Mouse (Mus musculus) liver, postnatal 0 days (tissue): Measurements from ENCODE around the gene Ypel3. TPM values are rescaled to one million over a fixed set of nuclear protein-coding genes. Genes with fewer than 3 reads are reported as not detected.
A peak's percentile ranks its signal among the peaks of the same experiment; 100 is the strongest.
"Not testable (repeated sequence)": the region's sequence is repeated elsewhere in the genome, so short reads cannot be mapped to it uniquely, and the experiment has no call there.

Experiments used
- ATAC-seq: fragments of 200-750 bp; cut with Nextera tagmentation; 2 replicates; pipeline ENCODE4 v1.8.0; 2017; ENCODE audit warnings: mild to moderate bottlenecking, moderate library complexity
- DNase-seq: peaks from one replicate; pipeline ENCODE4 v3.0.0-alpha.2; 2016
- H3K27ac ChIP-seq: fragments of 300-500 bp; sonication (generic); 2 replicates; pipeline ENCODE4 v1.5.1; 2014; ENCODE audit warnings: antibody characterized with exemption, moderate library complexity, mild to moderate bottlenecking, low read depth
- H3K27me3 ChIP-seq: fragments of 300-500 bp; sonication (generic); 2 replicates; pipeline ENCODE4 v1.6.1; 2014; ENCODE audit warnings: low read length, control low read depth, mixed read lengths; ENCODE audit not compliant: insufficient read depth
- H3K36me3 ChIP-seq: fragments of 300-500 bp; sonication (generic); replicated peaks from 2 replicates; pipeline ENCODE4 v1.6.1; 2014; ENCODE audit warnings: mild to moderate bottlenecking, control low read depth, low read length, moderate library complexity, mixed read lengths; ENCODE audit not compliant: insufficient read depth
- H3K4me1 ChIP-seq: fragments of 300-500 bp; sonication (generic); 2 replicates; pipeline ENCODE4 v1.6.1; 2014; ENCODE audit warnings: antibody characterized with exemption, mild to moderate bottlenecking, control low read depth; ENCODE audit not compliant: insufficient read depth
- H3K4me2 ChIP-seq: fragments of 300-500 bp; sonication (generic); 2 replicates; pipeline ENCODE4 v1.6.1; 2014; ENCODE audit warnings: low read depth, mild to moderate bottlenecking, low read length, moderate library complexity, mixed read lengths
- H3K4me3 ChIP-seq: fragments of 300-500 bp; sonication (generic); 2 replicates; pipeline ENCODE4 v1.5.1; 2014; ENCODE audit warnings: low read depth, low read length
- H3K9ac ChIP-seq: fragments of 300-500 bp; sonication (generic); replicated peaks from 2 replicates; pipeline ENCODE4 v1.6.1; 2014; ENCODE audit warnings: mild to moderate bottlenecking, moderate library complexity
- H3K9me3 ChIP-seq: fragments of 300-500 bp; sonication (generic); 2 replicates; pipeline ENCODE4 v1.6.1; 2016; ENCODE audit warnings: mild to moderate bottlenecking, control low read depth, low read length, mixed read lengths
- CTCF ChIP-seq: sonication (generic); IDR thresholded peaks from 2 replicates; pipeline ENCODE4 v1.5.1; 2016; ENCODE audit warnings: antibody characterized with exemption, low read depth
- EP300 ChIP-seq: IDR thresholded peaks from 2 replicates; pipeline ENCODE4 v1.6.1; 2016; ENCODE audit warnings: antibody characterized with exemption, low read depth, mild to moderate bottlenecking
- WGBS: fragments of 180-500 bp; shearing (Covaris S2); extraction: QIAGEN DNeasy Blood & Tissue Kit; methylation state at CpG from one replicate; pipeline ENCODE4 v1.1.7; 2014; ENCODE audit not compliant: insufficient replicate concordance; 5-methylcytosine and 5-hydroxymethylcytosine counted together
- polyA plus RNA-seq: library from polyadenylated mRNA; unstranded; fragments of >200 nt; fragmentation: Nextera tagmentation; extraction: Ambion mirVana; gene quantifications from 2 replicates; pipeline ENCODE4 v1.2.1, GENCODE M21; 2015

Gene Ypel3
- 65.0 and 74.7 TPM in 2 replicates for polyA plus RNA-seq

- Histone ChIP-seq H3K4me2 (peak within 1 kb of the TSS; percentile 94), H3K4me3 (peak within 1 kb of the TSS; percentile 89), H3K4me1 (peaks cover 48% of the 10 kb centered on the region), H3K27ac (peak within 1 kb of the TSS; percentile 96), H3K27me3 (no peaks in the 10 kb centered on the region), H3K9ac (peak within 1 kb of the TSS; percentile 99), H3K9me3 (no peaks in the 10 kb centered on the region), H3K36me3 (peaks cover 14% of the 10 kb centered on the region)
- ATAC-seq, result peak; percentile 93
- TF ChIP-seq EP300 (peak; percentile 38; the same call in 1 of the 2 replicates), CTCF (no peak; the same call in 1 of the 2 replicates)
- WGBS, result under 1% methylated on average over 35 of the region's 37 CpGs
- DNase-seq, result peak; percentile 97
Measured at GRCm38 (mm10) chr7:126776598-126777057, at the start of gene Ypel3. Gene Ypel3 (plus strand): TSS chr7:126776955.

GRCm38 (mm10) chr7:126730256-126730789 lies 46.4 kb upstream of the Ypel3 start:
- not testable (repeated sequence) for H3K27ac ChIP-seq, ATAC-seq, H3K9me3 ChIP-seq, H3K4me1 ChIP-seq, H3K27me3 ChIP-seq, H3K4me2 ChIP-seq, DNase-seq, H3K9ac ChIP-seq, H3K4me3 ChIP-seq, H3K36me3 ChIP-seq
- WGBS, result 58% methylated on average over 4 of the region's 4 CpGs

- DNase-seq (no peak), ATAC-seq (0 out of 2 replicates have a peak, but pooled peaks have one; percentile 23)
- no peak overlapping the region for H3K4me3 ChIP-seq
- TF ChIP-seq CTCF (no peak), EP300 (no peak)
- H3K27me3 ChIP-seq, result no peaks in the 10 kb centered on the region
- peaks cover 2% of the 10 kb centered on the region; the same call in 1 of the 2 replicates for H3K4me1 ChIP-seq
- no peak overlapping the region for H3K27ac ChIP-seq
- 60% methylated on average over 8 of the region's 8 CpGs for WGBS
- no peak overlapping the region for H3K9ac ChIP-seq
- H3K4me2 ChIP-seq, result no peak overlapping the region
- no peaks in the 10 kb centered on the region for H3K9me3 ChIP-seq
- H3K36me3 ChIP-seq, result no peaks in the 10 kb centered on the region
Measured at GRCm38 (mm10) chr7:126736122-126736521, 40.6 kb upstream of the Ypel3 start.

GRCm38 (mm10) chr7:126739551-126739950 lies 37.2 kb upstream of the Ypel3 start:
- Histone ChIP-seq H3K9me3 (no peaks in the 10 kb centered on the region), H3K4me1 (peaks cover 2% of the 10 kb centered on the region; the same call in 1 of the 2 replicates), H3K27me3 (no peaks in the 10 kb centered on the region), H3K27ac (no peak overlapping the region), H3K9ac (no peak overlapping the region), H3K4me3 (no peak overlapping the region), H3K4me2 (no peak overlapping the region), H3K36me3 (no peaks in the 10 kb centered on the region)
- DNase-seq (no peak), ATAC-seq (no peak)
- 78% methylated on average over 17 of the region's 17 CpGs for WGBS
- TF ChIP-seq CTCF (no peak), EP300 (no peak)

GRCm38 (mm10) chr7:126740132-126740735 lies 36.5 kb upstream of the Ypel3 start:
- ATAC-seq (no peak), DNase-seq (no peak)
- Histone ChIP-seq H3K36me3 (no peaks in the 10 kb centered on the region), H3K4me1 (peaks cover 2% of the 10 kb centered on the region; the same call in 1 of the 2 replicates), H3K4me3 (no peak overlapping the region), H3K27me3 (no peaks in the 10 kb centered on the region), H3K9ac (no peak overlapping the region), H3K27ac (no peak overlapping the region; the same call in 1 of the 2 replicates), H3K9me3 (no peaks in the 10 kb centered on the region), H3K4me2 (no peak overlapping the region)
- TF ChIP-seq EP300 (no peak), CTCF (no peak)
- 76% methylated on average over 13 of the region's 13 CpGs for WGBS

GRCm38 (mm10) chr7:126740977-126741376 lies 35.8 kb upstream of the Ypel3 start:
- WGBS, result 61% methylated on average over 5 of the region's 5 CpGs
- Histone ChIP-seq H3K4me2 (no peak overlapping the region), H3K4me1 (peaks cover 2% of the 10 kb centered on the region), H3K27me3 (no peaks in the 10 kb centered on the region), H3K36me3 (no peaks in the 10 kb centered on the region), H3K27ac (no peak overlapping the region), H3K9me3 (no peaks in the 10 kb centered on the region), H3K4me3 (no peak overlapping the region), H3K9ac (no peak overlapping the region)
- no peak for ATAC-seq
- DNase-seq, result no peak
- TF ChIP-seq EP300 (no peak), CTCF (no peak)
